In genomic region chr8:78213074-78213473, GRCm38 (mm10) we compare ENCODE assay signal across 9 mouse cellular contexts. TPM values are rescaled to one million over a fixed set of nuclear protein-coding genes. Genes with fewer than 3 reads are reported as not detected.
DNase-seq lines count a peak whose midpoint lies in the region; ATAC-seq lines count a peak whose summit lies in the region.
"Had no signal": no experiment of that assay in that cellular context is flagged by ENCODE, and none has a peak within 500 bp of the region (broad histone marks: within the 10 kb centered on the region; RNA-seq: fewer than 3 reads in every experiment).

Ttc29 (plus strand) TSS chr8:78213297.

- intact Hi-C loops in left cerebral cortex, postnatal 14 days (cut with DNase I), result no loop called here

- H3K4me1 ChIP-seq in embryonic facial prominence, embryonic 12.5 days, result peaks cover 8% of the 10 kb centered on the region; the same call in 1 of the 2 replicates
- 0 out of 2 replicates have a peak, but pooled peaks cover 5% of the 10 kb centered on the region for H3K4me1 ChIP-seq in hindbrain, embryonic 15.5 days (replicated peaks)
- H3K4me1 ChIP-seq in midbrain, embryonic 10.5 days, result peaks cover 21% of the 10 kb centered on the region
- 0 out of 2 replicates have a peak, but pooled peaks cover 3% of the 10 kb centered on the region for H3K4me1 ChIP-seq in stomach, embryonic 16.5 days (ENCODE audit: control insufficient read depth, insufficient read depth, low read length)

- no peak within 1 kb of the TSS for H3K27ac ChIP-seq in embryonic facial prominence, embryonic 12.5 days
- H3K27ac ChIP-seq in hindbrain, embryonic 15.5 days (replicated peaks), result no peak within 1 kb of the TSS
- 0 out of 2 replicates have a peak within 1 kb of the TSS, but pooled peaks have one; percentile 38 for H3K27ac ChIP-seq in midbrain, embryonic 10.5 days (replicated peaks)
- H3K27ac ChIP-seq in stomach, embryonic 16.5 days (ENCODE audit: low read length), result no peak within 1 kb of the TSS

- peak within 1 kb of the TSS; percentile 33 for H3K4me2 ChIP-seq in embryonic facial prominence, embryonic 12.5 days (replicated peaks)
- H3K4me2 ChIP-seq in hindbrain, embryonic 15.5 days, result peak within 1 kb of the TSS; percentile 28
- H3K4me2 ChIP-seq in stomach, embryonic 16.5 days (ENCODE audit: low read depth, low read length), result peak within 1 kb of the TSS; percentile 36

- H3K4me3 ChIP-seq in embryonic facial prominence, embryonic 12.5 days, result no peak within 1 kb of the TSS
- no peak within 1 kb of the TSS for H3K4me3 ChIP-seq in hindbrain, embryonic 15.5 days
- peak within 1 kb of the TSS; percentile 39 for H3K4me3 ChIP-seq in midbrain, embryonic 10.5 days
- no peak within 1 kb of the TSS for H3K4me3 ChIP-seq in stomach, embryonic 16.5 days (replicated peaks; ENCODE audit: low read length)

- WGBS in embryonic facial prominence, embryonic 12.5 days, result under 1% methylated on average over 11 of the region's 11 CpGs
- WGBS in hindbrain, embryonic 15.5 days, result 2% methylated on average over 11 of the region's 11 CpGs
- WGBS in midbrain, embryonic 10.5 days, result under 1% methylated on average over 11 of the region's 11 CpGs
- WGBS in stomach, embryonic 16.5 days, result 3% methylated on average over 11 of the region's 11 CpGs

- DNase-seq in cerebellum, postnatal 14 days, result peak; percentile 25 to 53
- no peak for DNase-seq in cerebellum, adult 9-11 months
- peak; percentile 49 to 65 for DNase-seq in left cerebral cortex, postnatal 14 days (ENCODE audit: low spot score in 2 of 2)
- peak; percentile 90 for DNase-seq in midbrain, embryonic 10.5 days (ENCODE audit: low spot score)
- DNase-seq in cerebellum, adult 18-20 months, result no peak

- no peak within 1 kb of the TSS for H3K9ac ChIP-seq in embryonic facial prominence, embryonic 12.5 days
- no peak within 1 kb of the TSS for H3K9ac ChIP-seq in hindbrain, embryonic 15.5 days
- H3K9ac ChIP-seq in stomach, embryonic 16.5 days (ENCODE audit: low read length), result no peak within 1 kb of the TSS

- peak; percentile 84; the same call in 1 of the 2 replicates for ATAC-seq in embryonic facial prominence, embryonic 12.5 days (ENCODE audit: insufficient number of reproducible peaks, insufficient read depth, low FRiP score, low TSS enrichment)
- peak; percentile 90 for ATAC-seq in hindbrain, embryonic 15.5 days (ENCODE audit: low FRiP score, low read depth)
- peak; percentile 87; the same call in 1 of the 2 replicates for ATAC-seq in stomach, embryonic 16.5 days (ENCODE audit: insufficient read depth, low FRiP score)

- no peaks in the 10 kb centered on the region for H3K27me3 ChIP-seq in embryonic facial prominence, embryonic 12.5 days
- H3K27me3 ChIP-seq in hindbrain, embryonic 15.5 days, result no peaks in the 10 kb centered on the region
- H3K27me3 ChIP-seq in midbrain, embryonic 10.5 days (ENCODE audit: low read depth, poor library complexity, severe bottlenecking), result no peaks in the 10 kb centered on the region
- H3K27me3 ChIP-seq in stomach, embryonic 16.5 days (ENCODE audit: control insufficient read depth, insufficient read depth, low read length), result no peaks in the 10 kb centered on the region

- H3K36me3 ChIP-seq in embryonic facial prominence, embryonic 12.5 days, result no peaks in the 10 kb centered on the region
- no peaks in the 10 kb centered on the region for H3K36me3 ChIP-seq in hindbrain, embryonic 15.5 days
- no peaks in the 10 kb centered on the region for H3K36me3 ChIP-seq in midbrain, embryonic 10.5 days
- H3K36me3 ChIP-seq in stomach, embryonic 16.5 days (ENCODE audit: control insufficient read depth, insufficient read depth, low read length), result no peaks in the 10 kb centered on the region

- no peaks in the 10 kb centered on the region for H3K9me3 ChIP-seq in embryonic facial prominence, embryonic 12.5 days
- no peaks in the 10 kb centered on the region for H3K9me3 ChIP-seq in hindbrain, embryonic 15.5 days
- H3K9me3 ChIP-seq in midbrain, embryonic 10.5 days (replicated peaks), result no peaks in the 10 kb centered on the region
- H3K9me3 ChIP-seq in stomach, embryonic 16.5 days (replicated peaks; ENCODE audit: control insufficient read depth, low read length), result no peaks in the 10 kb centered on the region

RNA-seq across cellular contexts. Expression of gene Ttc29, which starts in this region (rescaled TPM):
- not detected in 2 replicates for polyA plus RNA-seq in embryonic facial prominence, embryonic 12.5 days (2016; fragmentation: Nextera tagmentation; extraction: Ambion mirVana)
- polyA plus RNA-seq in hindbrain, embryonic 15.5 days (2015; fragmentation: Nextera tagmentation; extraction: Ambion mirVana), result 0.31 and 1.2 TPM in 2 replicates
- total RNA-seq in left cerebral cortex, postnatal 14 days (2021), result not detected
- polyA plus RNA-seq in midbrain, embryonic 10.5 days (2016; fragmentation: Nextera tagmentation; extraction: Ambion mirVana), result 0.17 TPM in 1 of 2 replicates, not detected in the other
- polyA plus RNA-seq in stomach, embryonic 16.5 days (2015; fragmentation: Nextera tagmentation; extraction: Ambion mirVana), result 0.14 and 0.22 TPM in 2 replicates
- polyA plus RNA-seq: C2C12 had no signal

Comparison
In these comparisons a context has a peak if more than half of its experiments do, and no peak if none do; other contexts are left out.
1. DNase-seq: peak in cerebellum, postnatal 14 days (2 of 2); none in cerebellum, adult 9-11 months (single experiment) and cerebellum, adult 18-20 months (0 of 2).
2. Peak in ATAC-seq and H3K4me2 ChIP-seq in embryonic facial prominence, embryonic 12.5 days; RNA of the gene not detected or under 1 TPM.
3. Peak in DNase-seq in left cerebral cortex, postnatal 14 days; RNA of the gene not detected or under 1 TPM.
4. Peak in DNase-seq, H3K4me3 ChIP-seq and H3K27ac ChIP-seq in midbrain, embryonic 10.5 days; RNA of the gene not detected or under 1 TPM.
5. Peak in ATAC-seq and H3K4me2 ChIP-seq in stomach, embryonic 16.5 days; RNA of the gene not detected or under 1 TPM.
6. Peak in every context shown above with its lines, with median percentiles within 50 percentile points of each other: ATAC-seq and H3K4me2 ChIP-seq.